Mouse (Mus musculus): ENCODE results near the gene Gm10024.
A peak's percentile ranks its signal among the peaks of the same experiment; 100 is the strongest.
"Not testable (repeated sequence)": the region's sequence is repeated elsewhere in the genome, so short reads cannot be mapped to it uniquely, and the experiment has no call there.

Gene Gm10024

GRCm38 (mm10) chr10:77735928-77736327 lies 24.7 kb downstream of the Gm10024 start:
- DNase-seq, result no peak

- no peak for DNase-seq
Observed at GRCm38 (mm10) chr10:77738929-77739328, 27.7 kb downstream of the Gm10024 start.

GRCm38 (mm10) chr10:77741924-77742688 lies 30.8 kb downstream of the Gm10024 start, which contains the start of gene Gm18596:
Gene Gm18596, minus strand, starts transcription at chr10:77742638.
- DNase-seq, result peak; percentile 76 to 78

GRCm38 (mm10) chr10:77750686-77751085 lies 39.4 kb downstream of the Gm10024 start:
- DNase-seq, result peak; percentile 57 to 64

- DNase-seq, result not testable (repeated sequence)
Observed at GRCm38 (mm10) chr10:77751254-77751653, 40.0 kb downstream of the Gm10024 start, which contains the start of gene Gm9736. Gene Gm9736, minus strand, starts transcription at chr10:77751354.

- DNase-seq, result not testable (repeated sequence)
Observed at GRCm38 (mm10) chr10:77752312-77752711, 41.1 kb downstream of the Gm10024 start.

GRCm38 (mm10) chr10:77753448-77753847 lies 42.2 kb downstream of the Gm10024 start:
- no peak for DNase-seq

GRCm38 (mm10) chr10:77759582-77759981 lies 48.3 kb downstream of the Gm10024 start, which contains the start of gene Gm3233:
Gene Gm3233, minus strand, starts transcription at chr10:77759682.
- not testable (repeated sequence) for DNase-seq
